Mouse (Mus musculus) intestine, postnatal 0 days (tissue): ENCODE measurements at regions not wholly inside any gene's neighbourhood (a gene's known extent, or its start where the extent isn't known, plus 50 kb on each side); places are given as distances from the start of the nearest gene placed in this dataset.

Experiments used
- ATAC-seq: fragments of 200-750 bp; cut with Nextera tagmentation; 2 replicates; pipeline ENCODE4 v1.8.0; 2017; ENCODE audit warnings: mild to moderate bottlenecking, moderate TSS enrichment, moderate library complexity
- H3K27ac ChIP-seq: fragments of 300-500 bp; sonication (generic); 2 replicates; pipeline ENCODE4 v1.5.1; 2014; ENCODE audit warnings: mild to moderate bottlenecking, low read depth, low read length, moderate library complexity
- H3K27me3 ChIP-seq: fragments of 300-500 bp; sonication (generic); replicated peaks from 2 replicates; pipeline ENCODE4 v1.6.1; 2014; ENCODE audit warnings: low read length, mixed read lengths; ENCODE audit not compliant: control insufficient read depth, insufficient read depth
- H3K36me3 ChIP-seq: fragments of 300-500 bp; sonication (generic); 2 replicates; pipeline ENCODE4 v1.6.1; 2014; ENCODE audit warnings: mild to moderate bottlenecking, moderate library complexity; ENCODE audit not compliant: control insufficient read depth, insufficient read depth
- H3K4me1 ChIP-seq: fragments of 300-500 bp; sonication (generic); replicated peaks from 2 replicates; pipeline ENCODE4 v1.6.1; 2014; ENCODE audit warnings: antibody characterized with exemption, low read length, mixed read lengths; ENCODE audit not compliant: control insufficient read depth, insufficient read depth
- H3K4me2 ChIP-seq: fragments of 300-500 bp; sonication (generic); replicated peaks from 2 replicates; pipeline ENCODE4 v1.6.1; 2014; ENCODE audit warnings: low read depth, mild to moderate bottlenecking, moderate library complexity
- H3K4me3 ChIP-seq: fragments of 300-500 bp; sonication (generic); 2 replicates; pipeline ENCODE4 v1.5.1; 2014; ENCODE audit warnings: low read depth, low read length
- H3K9ac ChIP-seq: fragments of 300-500 bp; sonication (generic); 2 replicates; pipeline ENCODE4 v1.6.1; 2014; ENCODE audit warnings: mild to moderate bottlenecking, low read depth, low read length
- H3K9me3 ChIP-seq: fragments of 300-500 bp; sonication (generic); 2 replicates; pipeline ENCODE4 v1.6.1; 2016; ENCODE audit warnings: mixed run types; ENCODE audit not compliant: control insufficient read depth
- CTCF ChIP-seq: sonication (generic); IDR thresholded peaks from 2 replicates; pipeline ENCODE4 v1.5.1; 2016; ENCODE audit warnings: low read depth, mild to moderate bottlenecking, control low read depth, antibody characterized with exemption, moderate library complexity
- WGBS: fragments of 180-500 bp; shearing (Covaris S2); extraction: QIAGEN DNeasy Blood & Tissue Kit; methylation state at CpG from one replicate; pipeline ENCODE4 v1.1.7; 2014; 5-methylcytosine and 5-hydroxymethylcytosine counted together

GRCm38 (mm10) chr16:57929151-57929764, 174.7 kb upstream of the Col8a1 start:
- Histone ChIP-seq H3K9me3 (no peaks in the 10 kb centered on the region), H3K4me1 (no peaks in the 10 kb centered on the region), H3K4me3 (no peak overlapping the region), H3K27me3 (no peaks in the 10 kb centered on the region), H3K4me2 (no peak overlapping the region), H3K36me3 (no peaks in the 10 kb centered on the region), H3K27ac (no peak overlapping the region), H3K9ac (no peak overlapping the region)
- TF ChIP-seq CTCF, result no peak; the same call in 1 of the 2 replicates
- whole genome bisulfite sequencing, result 76% methylated on average over 12 of the region's 12 CpGs
- ATAC-seq, result no peak

- TF ChIP-seq CTCF, result no peak
- no peak for ATAC-seq
- no peaks in the 10 kb centered on the region for H3K36me3 ChIP-seq
- H3K4me2 ChIP-seq, result no peak overlapping the region
- no peak overlapping the region for H3K27ac ChIP-seq
- no peaks in the 10 kb centered on the region for H3K27me3 ChIP-seq
- H3K4me1 ChIP-seq, result no peaks in the 10 kb centered on the region
- WGBS, result 52% methylated on average over 6 of the region's 6 CpGs
- H3K9ac ChIP-seq, result no peak overlapping the region
- no peak overlapping the region for H3K4me3 ChIP-seq
- H3K9me3 ChIP-seq, result no peaks in the 10 kb centered on the region
These were observed 190.9 kb upstream of the Col8a1 start for GRCm38 (mm10) chr16:57945404-57945803.

GRCm38 (mm10) chr16:57947309-57947708, 192.8 kb upstream of the Col8a1 start:
- no peaks in the 10 kb centered on the region for H3K9me3 ChIP-seq
- no peak for ATAC-seq

GRCm38 (mm10) chr16:57949680-57950079, 195.1 kb upstream of the Col8a1 start:
- no peaks in the 10 kb centered on the region for H3K4me1 ChIP-seq
- no peak for TF ChIP-seq CTCF
- no peak overlapping the region for H3K9ac ChIP-seq
- no peaks in the 10 kb centered on the region for H3K27me3 ChIP-seq
- H3K36me3 ChIP-seq, result no peaks in the 10 kb centered on the region
- H3K4me3 ChIP-seq, result no peak overlapping the region
- no peak overlapping the region for H3K27ac ChIP-seq
- no peak for ATAC-seq
- 85% methylated on average over 3 of the region's 3 CpGs for whole genome bisulfite sequencing
- no peak overlapping the region for H3K4me2 ChIP-seq
- no peaks in the 10 kb centered on the region for H3K9me3 ChIP-seq

More at GRCm38 (mm10) chr16:57947309-57947708, 192.8 kb upstream of the Col8a1 start:
- H3K27ac ChIP-seq, result no peak overlapping the region
- no peaks in the 10 kb centered on the region for H3K36me3 ChIP-seq
- no peaks in the 10 kb centered on the region for H3K4me1 ChIP-seq
- TF ChIP-seq CTCF, result no peak
- no peak overlapping the region for H3K4me2 ChIP-seq
- no peak overlapping the region for H3K9ac ChIP-seq
- no peak overlapping the region for H3K4me3 ChIP-seq
- no peaks in the 10 kb centered on the region for H3K27me3 ChIP-seq
- 39% methylated on average over 3 of the region's 3 CpGs for WGBS

- ATAC-seq, result no peak
- Histone ChIP-seq H3K27me3 (no peaks in the 10 kb centered on the region), H3K9ac (no peak overlapping the region), H3K36me3 (no peaks in the 10 kb centered on the region), H3K4me1 (no peaks in the 10 kb centered on the region), H3K9me3 (no peaks in the 10 kb centered on the region), H3K4me3 (no peak overlapping the region), H3K4me2 (no peak overlapping the region), H3K27ac (no peak overlapping the region)
- TF ChIP-seq CTCF, result no peak
- WGBS, result 49% methylated on average over 1 of the region's 1 CpGs
These were observed 216.4 kb upstream of the Col8a1 start for GRCm38 (mm10) chr16:57970956-57971355.

- WGBS, result 61% methylated on average over 5 of the region's 5 CpGs
- Histone ChIP-seq H3K4me1 (no peaks in the 10 kb centered on the region), H3K4me2 (no peak overlapping the region), H3K27ac (no peak overlapping the region), H3K4me3 (no peak overlapping the region), H3K9me3 (no peaks in the 10 kb centered on the region), H3K36me3 (no peaks in the 10 kb centered on the region), H3K27me3 (no peaks in the 10 kb centered on the region), H3K9ac (no peak overlapping the region)
- no peak for ATAC-seq
- no peak for TF ChIP-seq CTCF
These were observed 229.6 kb upstream of the Col8a1 start for GRCm38 (mm10) chr16:57984111-57984510.

- no peak overlapping the region for H3K4me2 ChIP-seq
- H3K27me3 ChIP-seq, result no peaks in the 10 kb centered on the region
- no peaks in the 10 kb centered on the region for H3K36me3 ChIP-seq
- H3K9ac ChIP-seq, result no peak overlapping the region
- ATAC-seq, result no peak
- TF ChIP-seq CTCF, result no peak
- H3K27ac ChIP-seq, result no peak overlapping the region
- no peak overlapping the region for H3K4me3 ChIP-seq
- H3K4me1 ChIP-seq, result no peaks in the 10 kb centered on the region
- H3K9me3 ChIP-seq, result no peaks in the 10 kb centered on the region
- 61% methylated on average over 3 of the region's 3 CpGs for WGBS
These were observed 251.2 kb upstream of the Col8a1 start for GRCm38 (mm10) chr16:58005740-58006139.
